Mouse (Mus musculus): ENCODE results near the gene Scamp4. TPM values are rescaled to one million over a fixed set of nuclear protein-coding genes. Genes with fewer than 3 reads are reported as not detected.

The Scamp4 gene
- polyA plus RNA-seq, 1 experiment from 2014 or later = 60.1 TPM

DNA sequence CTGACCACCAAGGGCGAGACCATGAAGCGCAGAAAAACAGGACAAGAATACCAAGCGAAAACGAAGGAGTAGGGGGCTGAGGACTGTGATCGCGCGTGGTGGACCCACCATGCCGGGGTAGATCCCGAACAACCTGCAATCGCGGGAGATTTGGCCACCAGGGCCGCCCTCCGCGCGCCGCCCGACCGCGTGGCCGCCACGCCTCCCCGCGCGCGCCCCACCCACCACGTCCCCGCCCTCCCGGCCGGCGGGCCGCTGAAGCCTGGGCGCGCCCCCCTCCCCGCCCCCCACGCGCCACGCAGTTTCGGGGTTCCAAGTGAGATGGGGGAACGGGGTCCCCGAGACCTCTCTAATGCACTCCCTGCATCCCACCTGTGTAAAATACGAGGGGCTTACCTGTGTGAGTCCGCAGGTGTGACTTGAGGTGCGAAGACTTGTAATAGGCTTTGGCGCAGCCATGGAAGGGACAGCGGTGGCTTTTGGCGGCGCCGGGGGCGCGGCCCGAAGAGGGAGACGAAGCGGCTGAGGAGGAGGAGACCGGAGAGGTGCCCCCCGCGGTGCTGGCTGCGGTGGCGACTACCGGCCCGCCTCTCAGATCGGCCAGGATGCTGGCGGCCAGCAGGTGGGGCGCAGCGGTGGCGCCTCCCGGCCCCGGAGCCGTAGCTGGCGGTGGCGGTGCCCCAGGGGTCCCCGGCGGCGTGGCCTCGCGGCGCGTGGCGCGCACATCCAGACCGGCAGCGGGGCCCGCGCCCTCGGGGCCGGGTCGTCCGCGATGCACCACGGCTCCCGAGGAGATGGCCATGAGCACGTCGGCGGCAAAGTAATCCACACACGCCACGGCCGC lies 26.1 kb upstream of the Scamp4 start:
- H3K4me3 ChIP-seq (ENCODE audit: low read length) = peak overlapping the region; percentile 79
- 0 out of 2 replicates have a peak, but pooled peaks have one; percentile 0 for ATAC-seq (replicated peaks; ENCODE audit: extremely low read depth, insufficient read depth, low FRiP score)
- under 1% methylated on average over 93 of the region's 96 CpGs for WGBS
- no peaks in the 10 kb centered on the region for H3K27me3 ChIP-seq (ENCODE audit: control insufficient read depth, insufficient read depth, low read length)
- H3K27ac ChIP-seq (ENCODE audit: low read length) = peak overlapping the region; percentile 84
- peak overlapping the region; percentile 81 for H3K4me2 ChIP-seq (ENCODE audit: low read depth, low read length)
- peaks cover 31% of the 10 kb centered on the region for H3K4me1 ChIP-seq (ENCODE audit: control insufficient read depth, insufficient read depth, low read length)
- peak overlapping the region; percentile 86 for H3K9ac ChIP-seq (ENCODE audit: low read length)
- no peaks in the 10 kb centered on the region for H3K36me3 ChIP-seq (ENCODE audit: control insufficient read depth, insufficient read depth)
- H3K9me3 ChIP-seq (replicated peaks; ENCODE audit: control insufficient read depth, low read length) = no peaks in the 10 kb centered on the region

DNA sequence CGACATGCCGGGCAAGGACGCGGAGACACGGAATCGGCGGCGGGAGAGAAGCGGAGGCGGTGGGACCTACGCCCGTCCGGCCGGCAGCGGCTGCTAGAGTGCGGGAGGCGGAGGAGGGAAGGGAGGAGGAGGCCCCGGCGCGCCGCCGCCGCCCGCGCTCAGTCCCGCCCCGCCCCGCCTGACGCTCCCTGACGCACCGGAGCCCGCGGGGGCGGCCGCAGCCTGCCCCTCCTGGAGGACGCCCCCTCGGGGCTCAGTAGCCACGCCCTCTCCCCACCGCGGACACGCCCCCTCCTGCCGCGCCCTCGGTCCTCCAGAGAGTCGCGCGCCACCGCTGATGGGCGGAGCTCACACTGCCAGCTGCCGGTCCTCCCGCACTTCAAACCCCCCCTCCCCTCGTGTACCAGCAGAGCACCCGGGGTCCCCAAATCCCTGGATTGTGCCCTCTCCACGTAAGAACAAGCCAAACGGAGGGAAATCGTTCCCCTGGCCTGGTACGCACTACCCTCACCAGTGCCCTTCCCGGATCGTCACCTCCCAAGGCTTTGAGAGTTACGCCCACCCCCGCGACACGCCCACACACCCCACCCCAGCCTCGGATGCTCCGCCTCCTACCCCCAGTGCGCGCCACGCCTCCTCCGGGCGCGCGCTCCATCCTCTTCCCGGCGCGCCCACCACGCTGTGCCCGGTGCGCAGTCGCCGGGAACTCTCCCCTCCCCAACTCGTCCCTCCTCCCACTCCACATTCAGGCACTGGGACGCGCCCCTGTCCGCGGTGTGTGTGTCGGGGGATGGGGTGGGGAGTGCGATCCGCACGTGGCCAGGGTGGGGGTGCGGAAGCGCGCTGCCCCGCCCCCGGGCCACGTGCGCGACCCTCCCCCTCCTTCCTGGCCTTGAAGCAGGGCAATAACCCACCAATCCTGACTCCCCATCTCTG lies 25.2 kb upstream of the Scamp4 start, which contains the start of gene Klf16:
TSS of gene Klf16 (minus strand) at position 127 of the 936 bp plus-strand sequence.
- H3K4me1 ChIP-seq (ENCODE audit: control insufficient read depth, insufficient read depth, low read length) = peaks cover 25% of the 10 kb centered on the region
- no peaks in the 10 kb centered on the region for H3K36me3 ChIP-seq (ENCODE audit: control insufficient read depth, insufficient read depth)
- WGBS = under 1% methylated on average over 81 of the region's 97 CpGs

DNA sequence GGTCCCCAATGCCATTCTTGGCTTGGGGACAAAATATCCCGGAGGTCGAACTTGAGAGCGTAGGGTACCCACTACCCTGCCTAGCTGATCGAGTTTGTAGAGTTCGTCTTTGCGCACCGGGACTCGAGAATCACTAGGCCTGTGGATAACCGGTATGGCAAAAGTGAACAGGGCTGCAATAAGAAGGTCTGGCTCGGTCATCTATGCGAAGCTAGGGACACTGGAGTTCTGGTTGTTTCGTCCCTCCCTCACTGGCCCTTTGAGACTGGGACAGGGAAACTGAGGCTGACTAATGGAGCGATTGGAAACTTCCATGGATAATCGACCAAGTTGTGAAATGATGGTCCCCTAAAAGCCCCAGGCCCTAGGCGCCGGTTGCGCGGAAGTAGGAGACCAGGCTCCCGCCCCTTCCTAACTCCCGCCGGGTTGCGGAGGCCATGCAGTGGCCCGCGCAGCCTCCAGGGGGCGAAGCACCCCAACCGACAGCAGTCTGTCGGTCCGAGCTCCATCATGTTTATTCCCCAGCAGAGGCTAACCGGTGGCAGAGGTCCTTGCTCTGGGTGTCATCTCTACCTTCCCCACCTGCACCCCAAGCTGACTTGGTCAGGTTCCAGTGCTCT lies 24.4 kb upstream of the Scamp4 start:
- Histone ChIP-seq H3K27ac (ENCODE audit: low read length) (peak overlapping the region; percentile 89), H3K4me2 (ENCODE audit: low read depth, low read length) (peak overlapping the region; percentile 81), H3K9ac (ENCODE audit: low read length) (peak overlapping the region; percentile 50), H3K4me1 (ENCODE audit: control insufficient read depth, insufficient read depth, low read length) (peaks cover 23% of the 10 kb centered on the region), H3K9me3 (replicated peaks; ENCODE audit: control insufficient read depth, low read length) (no peaks in the 10 kb centered on the region), H3K36me3 (ENCODE audit: control insufficient read depth, insufficient read depth) (no peaks in the 10 kb centered on the region), H3K27me3 (ENCODE audit: control insufficient read depth, insufficient read depth, low read length) (no peaks in the 10 kb centered on the region), H3K4me3 (ENCODE audit: low read length) (peak overlapping the region; percentile 79)
- under 1% methylated on average over 29 of the region's 29 CpGs for WGBS
- ATAC-seq (replicated peaks; ENCODE audit: extremely low read depth, insufficient read depth, low FRiP score) = peak; percentile 24

More for the DNA sequence above, 25.2 kb upstream of the Scamp4 start, which contains the start of gene Klf16:
- Histone ChIP-seq H3K27me3 (ENCODE audit: control insufficient read depth, insufficient read depth, low read length) (no peaks in the 10 kb centered on the region), H3K9me3 (replicated peaks; ENCODE audit: control insufficient read depth, low read length) (no peaks in the 10 kb centered on the region), H3K27ac (ENCODE audit: low read length) (peak within 1 kb of the TSS; percentile 89), H3K4me3 (ENCODE audit: low read length) (peak within 1 kb of the TSS; percentile 79), H3K4me2 (ENCODE audit: low read depth, low read length) (peak within 1 kb of the TSS; percentile 81), H3K9ac (ENCODE audit: low read length) (peak within 1 kb of the TSS; percentile 86)
- ATAC-seq (replicated peaks; ENCODE audit: extremely low read depth, insufficient read depth, low FRiP score) = peak; percentile 88

DNA sequence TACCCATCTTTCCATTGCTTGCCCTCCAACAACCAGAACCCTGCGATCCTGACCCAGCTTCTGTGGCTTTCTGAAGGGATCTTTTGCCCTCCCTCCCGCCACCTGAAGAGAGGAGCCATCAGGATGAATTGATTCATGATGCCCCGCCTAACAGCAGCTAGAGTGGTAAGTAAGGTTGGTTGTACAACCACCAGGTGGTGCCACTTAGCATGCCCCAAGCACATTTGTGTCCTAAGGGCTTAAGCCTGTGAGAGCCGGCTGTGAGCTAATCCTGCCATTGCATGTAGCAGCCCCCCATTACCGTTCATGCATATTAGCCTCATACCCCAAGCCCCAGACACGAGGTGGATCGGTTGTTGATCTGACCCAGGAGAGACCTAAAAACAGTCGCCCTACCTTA lies 23.8 kb upstream of the Scamp4 start:
- peaks cover 19% of the 10 kb centered on the region for H3K4me1 ChIP-seq (ENCODE audit: control insufficient read depth, insufficient read depth, low read length)
- H3K4me2 ChIP-seq (ENCODE audit: low read depth, low read length) = peak overlapping the region; percentile 81
- ATAC-seq (replicated peaks; ENCODE audit: extremely low read depth, insufficient read depth, low FRiP score) = no peak
- no peaks in the 10 kb centered on the region for H3K27me3 ChIP-seq (ENCODE audit: control insufficient read depth, insufficient read depth, low read length)
- peaks cover 5% of the 10 kb centered on the region for H3K36me3 ChIP-seq (ENCODE audit: control insufficient read depth, insufficient read depth)
- no peaks in the 10 kb centered on the region for H3K9me3 ChIP-seq (replicated peaks; ENCODE audit: control insufficient read depth, low read length)
- WGBS = 9% methylated on average over 8 of the region's 8 CpGs
- peak overlapping the region; percentile 56 for H3K9ac ChIP-seq (ENCODE audit: low read length)
- peak overlapping the region; percentile 79 for H3K4me3 ChIP-seq (ENCODE audit: low read length)
- H3K27ac ChIP-seq (ENCODE audit: low read length) = peak overlapping the region; percentile 89

DNA sequence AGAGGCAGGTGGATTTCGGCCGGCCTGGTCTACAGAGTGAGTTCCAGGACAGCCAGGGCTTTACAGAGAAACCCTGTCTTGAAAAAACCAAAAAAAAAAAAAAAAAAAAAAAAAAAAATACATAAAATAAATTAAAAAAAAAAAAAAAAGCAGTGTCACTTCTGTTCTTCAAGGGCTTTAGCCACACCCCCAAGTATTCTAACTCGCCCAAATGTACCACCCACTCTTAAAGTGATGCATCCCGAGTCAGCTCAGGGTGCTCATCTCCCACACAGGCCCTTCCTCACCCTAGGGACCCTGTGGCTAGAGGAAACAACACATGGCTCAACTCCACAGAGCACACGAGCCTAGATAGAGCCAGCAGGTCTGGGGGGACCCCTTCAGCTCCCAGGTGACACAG lies 19.6 kb upstream of the Scamp4 start:
- ATAC-seq (replicated peaks; ENCODE audit: extremely low read depth, insufficient read depth, low FRiP score) = no peak
- no peak overlapping the region for H3K4me2 ChIP-seq (ENCODE audit: low read depth, low read length)
- H3K4me1 ChIP-seq (ENCODE audit: control insufficient read depth, insufficient read depth, low read length) = peaks cover 28% of the 10 kb centered on the region
- no peak overlapping the region for H3K4me3 ChIP-seq (ENCODE audit: low read length)
- H3K9ac ChIP-seq (ENCODE audit: low read length) = no peak overlapping the region; the same call in 1 of the 2 replicates
- no peaks in the 10 kb centered on the region for H3K9me3 ChIP-seq (replicated peaks; ENCODE audit: control insufficient read depth, low read length)
- 87% methylated on average over 5 of the region's 5 CpGs for WGBS
- H3K27ac ChIP-seq (ENCODE audit: low read length) = no peak overlapping the region
- H3K27me3 ChIP-seq (ENCODE audit: control insufficient read depth, insufficient read depth, low read length) = no peaks in the 10 kb centered on the region
- peaks cover 10% of the 10 kb centered on the region for H3K36me3 ChIP-seq (ENCODE audit: control insufficient read depth, insufficient read depth)

DNA sequence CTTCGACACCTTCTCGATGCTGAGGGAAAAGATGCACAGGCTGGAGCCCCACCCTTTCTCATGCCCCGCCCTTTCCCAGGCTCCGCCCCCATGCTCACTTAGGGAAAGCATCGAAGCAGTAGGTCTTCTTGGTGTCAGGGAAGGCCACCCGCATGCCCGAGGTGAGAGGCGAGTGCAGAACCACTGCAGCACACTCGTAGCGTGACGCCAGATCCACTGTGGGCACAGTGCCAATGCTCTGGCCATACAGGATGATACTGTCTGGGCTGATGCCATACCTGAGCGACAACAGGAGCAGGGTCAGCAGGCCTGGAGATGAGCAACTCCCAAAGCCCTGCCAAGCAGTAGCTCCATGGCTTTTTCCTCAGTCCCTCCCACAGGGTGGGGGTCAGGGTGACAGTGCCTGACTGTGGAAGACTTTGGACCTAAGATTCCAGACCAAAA lies 18.6 kb upstream of the Scamp4 start:
- Histone ChIP-seq H3K27me3 (ENCODE audit: control insufficient read depth, insufficient read depth, low read length) (no peaks in the 10 kb centered on the region), H3K9ac (ENCODE audit: low read length) (no peak overlapping the region), H3K9me3 (replicated peaks; ENCODE audit: control insufficient read depth, low read length) (no peaks in the 10 kb centered on the region), H3K4me3 (ENCODE audit: low read length) (no peak overlapping the region), H3K4me1 (ENCODE audit: control insufficient read depth, insufficient read depth, low read length) (peaks cover 32% of the 10 kb centered on the region), H3K36me3 (ENCODE audit: control insufficient read depth, insufficient read depth) (peaks cover 10% of the 10 kb centered on the region), H3K27ac (ENCODE audit: low read length) (no peak overlapping the region), H3K4me2 (ENCODE audit: low read depth, low read length) (no peak overlapping the region)
- WGBS = 58% methylated on average over 12 of the region's 12 CpGs
- no peak for ATAC-seq (replicated peaks; ENCODE audit: extremely low read depth, insufficient read depth, low FRiP score)

DNA sequence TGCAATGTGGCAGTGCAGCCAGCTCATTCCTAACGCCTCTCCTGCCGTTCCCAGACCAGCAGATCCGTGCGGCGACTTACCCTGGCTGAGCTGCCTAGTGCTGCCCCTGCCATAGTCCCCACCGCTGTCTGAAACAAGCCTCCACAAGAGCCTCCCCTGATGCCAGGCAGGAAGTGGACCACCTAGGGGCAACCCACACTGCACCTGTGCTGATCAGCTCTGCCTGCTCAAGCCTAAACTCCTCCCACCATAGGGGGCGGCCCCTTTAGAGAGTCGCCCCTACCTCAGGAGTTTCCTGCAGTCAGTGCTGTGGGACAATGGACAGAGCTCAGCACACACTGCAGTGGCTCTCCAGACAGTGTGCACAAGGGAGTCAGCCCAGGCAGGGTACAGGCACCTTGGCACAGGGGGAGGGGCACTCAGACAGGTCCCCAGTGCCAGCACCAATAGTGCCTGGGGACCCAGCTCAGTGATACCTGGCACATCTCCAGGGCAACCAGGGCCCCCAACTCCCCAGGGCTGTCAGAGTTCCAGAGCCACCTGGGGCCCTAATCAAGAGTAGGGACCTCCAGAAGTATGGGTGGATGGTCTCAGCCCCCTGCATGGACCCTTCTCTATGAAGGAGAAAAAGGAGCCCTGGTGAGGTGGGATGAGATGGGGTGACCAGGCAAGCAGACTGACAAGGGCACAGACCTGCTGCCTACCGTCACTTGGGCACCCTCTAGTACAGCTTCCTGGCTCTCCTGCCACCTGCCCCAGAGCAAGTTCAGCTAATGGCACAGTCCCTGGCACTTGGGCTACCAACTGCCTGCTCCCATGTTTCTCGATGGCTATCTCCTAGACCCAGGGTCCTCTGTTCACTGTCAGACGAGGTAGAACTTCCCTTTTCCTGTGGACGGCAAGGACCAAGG lies 17.8 kb upstream of the Scamp4 start:
- H3K36me3 ChIP-seq (ENCODE audit: control insufficient read depth, insufficient read depth) = peaks cover 10% of the 10 kb centered on the region
- 71% methylated on average over 12 of the region's 12 CpGs for WGBS

More for the DNA sequence above, 17.8 kb upstream of the Scamp4 start:
- Histone ChIP-seq H3K4me2 (ENCODE audit: low read depth, low read length) (peak overlapping the region; percentile 48; the same call in 1 of the 2 replicates), H3K9ac (ENCODE audit: low read length) (peak overlapping the region; percentile 10; the same call in 1 of the 2 replicates), H3K27me3 (ENCODE audit: control insufficient read depth, insufficient read depth, low read length) (no peaks in the 10 kb centered on the region), H3K9me3 (replicated peaks; ENCODE audit: control insufficient read depth, low read length) (no peaks in the 10 kb centered on the region), H3K4me3 (ENCODE audit: low read length) (0 out of 2 replicates have a peak overlapping the region, but pooled peaks have one; percentile 3), H3K4me1 (ENCODE audit: control insufficient read depth, insufficient read depth, low read length) (peaks cover 33% of the 10 kb centered on the region), H3K27ac (ENCODE audit: low read length) (no peak overlapping the region)
- ATAC-seq (replicated peaks; ENCODE audit: extremely low read depth, insufficient read depth, low FRiP score) = 0 out of 2 replicates have a peak, but pooled peaks have one; percentile 11
